Mouse (Mus musculus) inflammation-experienced regulatory T-cells (primary cell): ENCODE data around the gene Tlcd1. TPM values are rescaled to one million over a fixed set of nuclear protein-coding genes. Genes with fewer than 3 reads are reported as not detected.

Experiments used
- polyA plus RNA-seq, 2 experiments: library from polyadenylated mRNA; unstranded; fragments of 100-300 nt; shearing (Covaris generic); gene quantifications; one replicate each; pipeline ENCODE4 v1.2.1; 2017

Gene Tlcd1
- 1 to 10 TPM; 3.2 to 3.4 TPM for polyA plus RNA-seq

DNA sequence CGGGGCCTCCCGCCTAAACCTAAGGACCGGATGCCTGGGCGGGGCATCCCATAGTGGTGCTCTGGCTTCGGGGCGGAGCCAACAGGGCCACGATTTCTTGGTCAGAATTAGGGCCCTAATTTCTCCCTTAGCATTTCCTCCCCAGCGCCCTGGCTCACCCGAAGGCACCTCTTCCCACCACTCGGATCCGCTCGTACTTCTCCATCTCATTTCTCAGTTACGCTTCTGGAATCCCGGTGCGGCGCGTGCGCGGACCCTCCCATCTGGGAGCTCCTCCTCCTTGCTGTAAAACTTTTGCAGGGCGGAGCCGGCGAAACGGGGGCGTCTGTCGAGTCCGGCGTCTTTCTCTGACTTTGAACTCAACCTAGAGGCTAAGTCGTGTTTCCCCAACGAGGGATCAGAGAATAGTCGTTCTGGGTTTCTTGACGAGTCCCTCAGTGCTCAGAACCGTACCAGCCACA is at the start of gene Tlcd1, which contains the start of gene Nek8:
Tlcd1 (plus strand) TSS at position 310 of the 461 bp plus-strand sequence.
Nek8 (minus strand) TSS at position 274 of the 461 bp plus-strand sequence.

GRCm38 (mm10) chr11:78164924-78165760 is 11.4 kb upstream of the Tlcd1 start, which contains the start of gene Traf4:
TSS of gene Traf4 (minus strand) at chr11:78165589.

DNA sequence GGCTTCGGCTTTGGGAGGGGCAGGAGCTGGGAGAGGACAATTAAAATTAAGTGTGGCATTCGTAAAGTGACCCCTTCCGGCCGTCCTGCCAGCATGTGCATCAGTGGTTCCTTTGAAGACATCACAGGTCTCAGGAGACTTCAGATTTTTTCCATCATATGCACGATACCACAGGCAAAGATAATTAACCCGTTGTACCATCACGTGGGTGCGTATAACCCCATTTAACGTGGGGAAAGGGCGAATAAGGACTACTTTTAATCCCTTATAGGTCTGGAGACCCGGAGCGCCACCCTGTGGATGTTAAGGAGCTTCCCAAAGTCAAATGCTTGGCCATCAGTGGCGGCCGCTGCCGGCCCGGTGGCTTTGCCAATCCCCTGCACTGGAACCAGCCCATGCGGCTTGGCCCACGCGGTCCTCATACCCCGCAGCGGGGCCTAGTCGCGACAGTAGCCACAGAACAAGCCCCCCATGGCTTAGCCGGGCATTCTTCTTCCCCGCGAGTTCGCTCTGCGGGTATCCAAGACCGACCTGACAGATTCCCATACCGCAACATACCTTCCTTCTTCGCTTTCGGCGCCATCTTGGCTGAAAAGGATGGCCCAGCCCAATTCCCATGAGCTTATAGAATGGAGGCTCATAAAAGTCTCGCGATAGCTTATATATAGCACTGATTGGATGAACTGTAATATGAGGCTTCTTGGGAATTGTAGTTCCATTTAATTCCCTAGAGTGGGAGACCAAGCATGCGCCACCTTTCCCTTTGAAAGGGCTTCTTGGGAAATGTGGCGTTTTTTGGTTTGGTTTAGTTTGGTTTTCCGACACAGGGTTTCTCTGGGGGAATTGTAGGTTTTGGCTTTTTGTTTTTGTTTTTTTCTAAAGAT is 6.7 kb downstream of the Tlcd1 start, which contains the start of gene Rpl23a:
Rpl23a (minus strand) TSS at position 624 of the 884 bp plus-strand sequence.

DNA sequence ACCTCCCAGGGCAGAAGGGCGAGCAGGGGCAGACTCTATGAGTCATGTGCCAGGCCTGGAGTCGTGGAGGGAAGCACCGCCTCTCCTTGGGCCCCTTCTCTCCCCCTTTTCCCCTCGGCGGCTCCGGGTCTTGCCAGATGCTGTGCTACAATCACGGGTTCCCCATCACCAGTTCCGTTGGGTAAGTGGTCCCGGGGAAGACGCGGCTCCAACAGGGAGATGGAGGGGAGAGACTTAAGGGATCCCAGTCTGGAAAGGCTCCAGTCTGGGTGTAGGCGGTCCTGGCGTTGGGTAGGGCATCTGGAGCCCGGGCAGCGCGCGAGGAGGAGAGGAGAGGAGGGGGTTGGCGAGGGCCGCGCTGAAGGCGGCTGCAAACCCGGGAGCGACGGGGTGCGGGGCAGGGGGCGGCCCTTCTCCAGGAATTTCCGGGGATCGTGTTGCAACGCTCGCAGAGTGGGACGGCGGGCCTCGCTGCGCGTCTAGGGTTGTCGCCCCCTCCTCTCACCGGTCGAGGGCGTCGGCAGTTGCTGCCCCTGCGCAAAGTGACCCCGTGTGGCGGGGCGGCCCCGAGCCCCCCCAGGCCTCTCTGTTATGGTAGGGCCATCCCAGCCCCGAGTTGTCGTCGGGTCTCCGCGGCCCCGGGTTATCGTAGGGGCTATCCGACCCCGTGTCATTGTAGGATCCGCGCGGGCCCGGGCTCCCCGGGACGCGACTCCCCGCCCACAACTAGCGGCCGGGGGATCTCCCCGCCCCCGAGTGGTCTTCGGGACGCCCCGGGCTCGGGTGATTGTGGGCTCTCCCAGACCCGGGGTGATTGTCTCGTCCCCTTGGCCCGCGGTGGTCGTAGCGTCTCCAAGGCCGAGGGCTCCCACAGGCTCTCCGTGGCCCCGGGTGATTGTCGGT is 12.1 kb downstream of the Tlcd1 start, which contains the start of gene Rab34:
Rab34 (plus strand) TSS at position 100 of the 903 bp plus-strand sequence.

GRCm38 (mm10) chr11:78193113-78193512 is 16.6 kb downstream of the Tlcd1 start, which contains the start of gene Proca1:
TSS of gene Proca1 (plus strand) at chr11:78193392.

Other genes with a start within 250 kb of the Tlcd1 start
- gene Sez6, start 245.9 kb upstream of the Tlcd1 start, polyA plus RNA-seq = 1 to 10 TPM in 1 of 2 experiments, under 1 TPM in 1; 0.18 to 1.2 TPM
- 10 to 100 TPM; 39.8 to 49.5 TPM for gene Phf12, start 194.0 kb upstream of the Tlcd1 start, polyA plus RNA-seq
- 10 to 100 TPM in 1 of 2 experiments, 1 to 10 TPM in 1; 3.5 to 11.3 TPM for gene Dhrs13, start 144.4 kb upstream of the Tlcd1 start, polyA plus RNA-seq
- 10 to 100 TPM; 45.2 to 46.9 TPM for gene Flot2, start 138.8 kb upstream of the Tlcd1 start, polyA plus RNA-seq
- gene Eral1, start 96.3 kb upstream of the Tlcd1 start, polyA plus RNA-seq = 10 to 100 TPM; 35.2 to 42.6 TPM
- gene Fam222b, start 82.1 kb upstream of the Tlcd1 start, polyA plus RNA-seq = 10 to 100 TPM; 16.4 to 22.2 TPM
- 10 to 100 TPM; 37.7 to 41.3 TPM for gene Traf4, start 11.1 kb upstream of the Tlcd1 start, polyA plus RNA-seq
- gene Nek8, start within 50 bp of the Tlcd1 start, polyA plus RNA-seq = 10 to 100 TPM; 10.2 to 10.5 TPM
- gene Rpl23a, start 6.9 kb downstream of the Tlcd1 start, polyA plus RNA-seq = 1,000 to 10,000 TPM; 1,229 to 1,373 TPM
- gene Rab34, start 11.7 kb downstream of the Tlcd1 start, polyA plus RNA-seq = 1 to 10 TPM; 1.6 to 3.9 TPM
- gene Proca1, start 16.7 kb downstream of the Tlcd1 start, polyA plus RNA-seq = 1 to 10 TPM in 1 of 2 experiments, under 1 TPM in 1; 0.71 to 3.6 TPM
- gene Sdf2, start 69.0 kb downstream of the Tlcd1 start, polyA plus RNA-seq = 100 to 1,000 TPM in 1 of 2 experiments, 10 to 100 TPM in 1; 85.9 to 108 TPM
- gene Supt6, start 69.3 kb downstream of the Tlcd1 start, polyA plus RNA-seq = 10 to 100 TPM; 35.7 to 38.9 TPM
- 10 to 100 TPM; 70.9 to 82.1 TPM for gene 2610507B11Rik, start 85.0 kb downstream of the Tlcd1 start, polyA plus RNA-seq
- gene BC030499, start 114.1 kb downstream of the Tlcd1 start, polyA plus RNA-seq = 1 to 10 TPM in 1 of 2 experiments, under 1 TPM in 1; 0.61 to 1.1 TPM
- gene Spag5, start 124.8 kb downstream of the Tlcd1 start, polyA plus RNA-seq = 1 to 10 TPM; 1.8 to 2.6 TPM
- 10 to 100 TPM in 1 of 2 experiments, 1 to 10 TPM in 1; 4.7 to 11.9 TPM for gene Aldoc, start 146.3 kb downstream of the Tlcd1 start, polyA plus RNA-seq
- gene Pigs, start 151.7 kb downstream of the Tlcd1 start, polyA plus RNA-seq = 100 to 1,000 TPM in 1 of 2 experiments, 10 to 100 TPM in 1; 97.8 to 113 TPM
- gene Unc119, start 166.8 kb downstream of the Tlcd1 start, polyA plus RNA-seq = 10 to 100 TPM; 58.4 to 82.5 TPM
- gene Foxn1, start 209.8 kb downstream of the Tlcd1 start, polyA plus RNA-seq = under 1 TPM; 0.30 to 0.45 TPM
- not detected for gene Slc13a2, start 245.5 kb downstream of the Tlcd1 start, polyA plus RNA-seq